Mouse (Mus musculus) kidney, adult 2 months (tissue): ENCODE data around the gene Cnnm3.

ENCODE experiments used
- CTCF ChIP-seq: fragments of 200-500 bp; conservative IDR thresholded peaks from 2 replicates; pipeline ENCODE4 v1.5.1; 2011; ENCODE audit warnings: low read depth, mild to moderate bottlenecking, control low read depth, low read length, moderate library complexity, mixed read lengths; ENCODE audit not compliant: insufficient read depth, insufficient read length
- POLR2A ChIP-seq: fragments of 200-500 bp; IDR thresholded peaks from one replicate; pipeline ENCODE4 v1.6.1; 2011; ENCODE audit warnings: low read depth, low read length, control low read depth

DNA sequence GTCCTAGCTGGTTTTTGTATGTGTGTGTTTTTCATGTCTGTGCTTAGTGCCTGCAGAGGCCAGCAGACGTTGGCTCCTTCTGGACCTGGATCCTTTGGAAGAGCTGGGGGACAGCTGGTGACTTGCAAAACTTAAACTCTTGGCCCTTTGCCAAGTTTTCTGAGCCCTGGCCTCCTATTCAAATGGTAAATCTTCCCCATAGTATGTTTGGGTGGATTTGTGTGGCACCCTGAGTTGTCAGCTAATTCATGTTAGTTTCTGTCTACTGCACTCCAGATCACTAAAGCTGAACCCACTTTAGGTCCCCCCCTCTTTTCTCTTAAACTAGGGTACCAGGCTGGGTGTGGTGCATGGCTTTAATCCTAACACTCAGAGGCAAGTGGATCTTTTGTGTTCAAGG is 16.7 kb downstream of the Cnnm3 start:
- TF ChIP-seq POLR2A (no peak), CTCF (no peak)
